Mouse (Mus musculus) CD8-positive naive resting alpha-beta T cell, adult 2 months (primary cell): Measurements from ENCODE around the gene Rhox3e.
"Not testable (repeated sequence)": the region's sequence is repeated elsewhere in the genome, so short reads cannot be mapped to it uniquely, and the experiment has no call there.

Experiments
- DNase-seq, 2 experiments: peaks; one replicate each; pipeline ENCODE4 v3.0.0; 2022; ENCODE audit warnings: low read depth in 2 of 2, low spot score in 2 of 2

The Rhox3e gene

GRCm38 (mm10) chrX:37541719-37542118 is at the start of gene Rhox3e:
TSS of gene Rhox3e (plus strand) at chrX:37542019.
- DNase-seq = not testable (repeated sequence)

GRCm38 (mm10) chrX:37514059-37514458 is 27.8 kb upstream of the Rhox3e start, which contains the start of gene Rhox4d:
TSS of gene Rhox4d (plus strand) at chrX:37514359.
- not testable (repeated sequence) for DNase-seq

GRCm38 (mm10) chrX:37530152-37530551 is 11.7 kb upstream of the Rhox3e start, which contains the start of gene Rhox2e:
TSS of gene Rhox2e (plus strand) at chrX:37530452.
- not testable (repeated sequence) for DNase-seq

GRCm38 (mm10) chrX:37557112-37557511 is 15.3 kb downstream of the Rhox3e start, which contains the start of gene Rhox4e:
TSS of gene Rhox4e (plus strand) at chrX:37557412.
- not testable (repeated sequence) for DNase-seq

GRCm38 (mm10) chrX:37571105-37571504 is 29.3 kb downstream of the Rhox3e start, which contains the start of gene Rhox2f:
TSS of gene Rhox2f (plus strand) at chrX:37571405.
- DNase-seq = not testable (repeated sequence)

GRCm38 (mm10) chrX:37572638-37573037 is 30.8 kb downstream of the Rhox3e start:
- DNase-seq = not testable (repeated sequence)

- DNase-seq = not testable (repeated sequence)
Observed at GRCm38 (mm10) chrX:37580692-37581091, 38.9 kb downstream of the Rhox3e start, which contains the start of gene Rhox3f. TSS of gene Rhox3f (plus strand) at chrX:37580992.
